Mouse (Mus musculus) olfactory bulb, adult 2 months (tissue): ENCODE measurements around the gene Gnb1l.

Source experiments
- CTCF ChIP-seq: fragments of 200-500 bp; IDR thresholded peaks from 2 replicates; pipeline ENCODE4 v1.5.1; 2012; ENCODE audit warnings: low read depth, mild to moderate bottlenecking, low read length, moderate library complexity; ENCODE audit not compliant: insufficient read depth
- POLR2A ChIP-seq: fragments of 200-500 bp; IDR thresholded peaks from 2 replicates; pipeline ENCODE4 v1.6.1; 2012; ENCODE audit warnings: mild to moderate bottlenecking, low read depth, low read length, moderate library complexity; ENCODE audit not compliant: insufficient read depth

- TF ChIP-seq CTCF (no peak), POLR2A (no peak)
Measured at GRCm38 (mm10) chr16:18452361-18452862, 46.1 kb upstream of the Gnb1l start.
